Mouse (Mus musculus) spleen, adult 18-20 months (tissue): ENCODE data around the gene Ogg1.
A peak's percentile ranks its signal among the peaks of the same experiment; 100 is the strongest.
"Not testable (repeated sequence)": the region's sequence is repeated elsewhere in the genome, so short reads cannot be mapped to it uniquely, and the experiment has no call there.

Source experiments
- DNase-seq, 2 experiments: peaks; one replicate each; pipeline ENCODE4 v3.0.0; 2022; ENCODE audit warnings: mixed read lengths in 2 of 2

The Ogg1 gene

DNA sequence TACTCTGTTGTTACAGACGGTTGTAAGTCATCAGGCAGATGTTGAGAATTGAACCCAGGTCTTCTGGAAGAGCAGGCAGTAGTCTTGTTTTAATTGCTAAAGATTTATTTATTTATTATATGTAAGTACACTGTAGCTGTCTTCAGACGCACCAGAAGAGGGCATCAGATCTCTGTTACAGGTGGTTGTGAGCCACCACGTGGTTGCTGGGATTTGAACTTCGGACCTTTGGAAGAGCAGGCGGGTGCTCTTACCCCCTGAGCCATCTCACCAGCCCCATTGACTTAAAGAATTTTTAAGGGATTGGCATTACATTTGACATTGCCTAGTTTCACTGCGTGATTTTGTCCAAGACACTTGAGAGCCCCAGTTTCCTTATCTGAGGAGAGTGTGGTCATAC lies 6.0 kb downstream of the Ogg1 start:
- DNase-seq = not testable (repeated sequence)

DNA sequence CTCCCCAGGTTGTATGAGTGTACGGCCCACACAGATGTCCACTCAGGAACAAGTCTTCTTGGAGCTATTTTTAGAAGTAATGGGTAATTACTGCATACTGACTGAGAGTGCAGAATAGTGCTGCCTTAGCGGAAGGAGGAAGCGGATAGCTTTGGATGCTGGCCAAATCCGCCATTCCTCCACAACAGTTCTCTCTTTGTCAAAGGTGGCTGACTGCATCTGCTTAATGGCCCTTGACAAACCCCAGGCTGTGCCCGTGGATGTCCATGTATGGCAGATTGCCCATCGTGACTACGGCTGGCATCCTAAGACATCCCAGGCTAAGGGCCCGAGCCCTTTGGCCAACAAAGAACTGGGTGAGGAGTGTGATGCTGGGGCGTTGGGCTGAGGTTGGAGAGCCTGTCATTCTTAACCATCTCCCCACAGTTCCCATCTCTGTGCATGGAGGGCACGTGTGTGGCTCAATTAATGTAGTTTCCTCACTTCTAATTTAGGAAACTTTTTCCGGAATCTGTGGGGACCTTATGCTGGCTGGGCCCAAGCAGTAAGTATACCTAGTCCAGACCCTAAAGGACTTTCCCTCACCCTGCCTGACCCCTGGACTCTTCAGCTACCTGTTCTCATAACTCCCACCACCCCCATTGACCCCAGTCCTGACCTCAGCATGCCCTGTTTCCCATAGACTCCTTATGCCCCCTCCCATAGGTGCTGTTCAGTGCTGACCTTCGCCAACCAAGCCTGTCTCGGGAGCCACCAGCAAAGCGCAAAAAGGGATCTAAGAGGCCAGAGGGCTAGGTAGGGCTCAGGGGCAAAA lies 6.6 kb downstream of the Ogg1 start:
- DNase-seq = no peak

GRCm38 (mm10) chr6:113334216-113334615 lies 7.4 kb downstream of the Ogg1 start:
- no peak for DNase-seq

DNA sequence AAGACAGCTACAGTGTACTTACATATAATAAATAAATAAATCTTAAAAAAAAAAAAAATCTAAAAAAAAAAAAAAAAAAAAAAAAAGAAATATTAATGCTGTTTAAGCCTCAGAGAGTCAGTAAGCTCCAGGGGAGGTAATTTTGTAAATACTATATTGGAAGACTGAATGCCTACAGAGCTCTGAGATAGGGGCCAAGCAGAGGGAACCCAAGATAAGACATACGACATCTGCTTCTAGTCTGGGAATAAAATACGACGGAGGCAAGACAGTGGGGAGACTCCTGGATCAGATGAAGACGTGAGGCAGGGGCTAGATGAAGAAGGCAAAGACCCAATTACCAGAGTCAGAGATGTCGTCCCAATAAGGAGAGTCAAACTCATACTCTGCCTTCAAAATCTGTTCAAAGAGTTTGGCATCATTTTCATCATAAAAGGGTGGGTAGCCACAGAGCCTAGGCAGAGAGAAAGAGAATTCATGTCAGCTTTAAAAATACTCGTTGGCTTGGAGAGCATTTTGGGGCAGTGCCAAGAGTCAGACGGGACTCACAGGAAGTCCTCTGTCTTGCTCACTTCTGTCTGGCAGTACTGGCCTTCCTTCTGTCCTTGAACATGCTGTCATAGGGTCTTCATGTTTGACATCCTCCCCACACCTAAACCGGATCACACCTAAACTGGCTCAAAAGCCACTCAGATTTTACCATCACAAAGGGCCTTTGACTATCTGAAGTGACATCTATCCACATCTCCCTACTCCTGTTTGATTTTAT lies 10.3 kb downstream of the Ogg1 start:
- no peak for DNase-seq

- no peak for DNase-seq
Observed at GRCm38 (mm10) chr6:113341574-113341973, 14.8 kb downstream of the Ogg1 start.

GRCm38 (mm10) chr6:113342297-113342696 lies 15.5 kb downstream of the Ogg1 start:
- no peak for DNase-seq

DNA sequence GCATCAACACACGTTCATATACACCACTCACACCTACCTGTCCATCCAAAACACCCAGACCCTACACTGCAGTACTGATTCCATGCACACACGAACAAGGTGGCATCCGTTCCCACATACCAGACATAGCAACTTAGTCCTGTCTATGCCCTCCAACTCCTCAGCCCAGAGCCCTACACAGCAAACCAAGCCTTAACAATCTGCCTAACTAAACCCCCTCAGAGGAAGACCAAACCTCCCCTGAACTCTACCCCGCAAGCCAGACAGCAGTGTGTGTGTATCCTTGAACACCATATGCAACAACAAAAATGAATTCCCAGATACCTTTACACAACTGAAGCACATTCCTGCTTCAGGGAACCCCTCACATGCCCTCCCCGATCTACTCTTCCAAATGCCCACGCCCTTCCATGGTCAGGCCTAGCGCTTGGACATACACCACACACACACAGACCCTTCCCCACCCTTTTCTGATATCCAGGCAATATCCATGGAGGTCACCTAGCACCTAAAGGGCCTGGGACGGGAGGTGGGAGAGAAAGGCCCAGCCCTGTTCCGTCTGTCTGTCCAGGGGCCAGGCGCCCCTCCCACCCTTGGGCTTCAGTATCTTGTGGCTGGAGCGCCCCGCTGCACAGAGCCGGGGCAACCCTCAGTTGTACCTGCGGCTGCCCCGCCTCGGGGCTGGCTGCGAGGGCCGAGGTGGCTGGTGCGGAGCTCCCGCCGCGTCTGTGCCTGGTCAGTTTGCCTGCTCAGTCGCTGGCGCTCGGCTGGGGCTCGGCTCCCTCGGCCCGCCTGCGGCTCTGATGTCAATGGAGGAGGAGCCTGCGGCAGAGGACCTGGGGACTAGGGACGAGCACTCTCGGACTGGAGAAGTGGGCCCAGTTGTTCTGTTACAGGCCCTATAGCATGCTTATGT lies 16.7 kb downstream of the Ogg1 start, which contains the start of gene Camk1:
TSS of gene Camk1 (minus strand) at position 808 of the 916 bp plus-strand sequence.
- DNase-seq = peak; percentile 36 to 53

- no peak for DNase-seq
Observed at GRCm38 (mm10) chr6:113344321-113344720, 17.5 kb downstream of the Ogg1 start.

GRCm38 (mm10) chr6:113346897-113347296 lies 20.1 kb downstream of the Ogg1 start:
- no peak for DNase-seq

DNA sequence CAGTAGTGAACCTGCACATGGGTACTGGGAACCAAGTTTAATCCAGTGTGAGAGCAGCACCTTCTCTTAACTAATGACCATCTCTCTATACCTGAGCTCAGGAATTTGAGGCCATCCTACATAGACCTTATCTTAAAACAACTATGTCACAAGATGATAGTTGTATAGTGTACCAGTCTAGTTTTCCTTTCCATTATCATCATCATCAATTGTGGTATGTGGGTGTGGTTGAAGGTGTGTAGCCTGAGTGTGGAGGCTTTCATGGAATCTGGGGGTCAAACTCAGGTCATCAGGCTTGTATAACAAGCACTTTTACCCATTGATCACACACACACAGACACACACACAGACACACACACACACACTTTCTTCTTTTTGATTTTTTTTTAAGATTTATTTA lies 23.8 kb downstream of the Ogg1 start:
- no peak for DNase-seq

DNA sequence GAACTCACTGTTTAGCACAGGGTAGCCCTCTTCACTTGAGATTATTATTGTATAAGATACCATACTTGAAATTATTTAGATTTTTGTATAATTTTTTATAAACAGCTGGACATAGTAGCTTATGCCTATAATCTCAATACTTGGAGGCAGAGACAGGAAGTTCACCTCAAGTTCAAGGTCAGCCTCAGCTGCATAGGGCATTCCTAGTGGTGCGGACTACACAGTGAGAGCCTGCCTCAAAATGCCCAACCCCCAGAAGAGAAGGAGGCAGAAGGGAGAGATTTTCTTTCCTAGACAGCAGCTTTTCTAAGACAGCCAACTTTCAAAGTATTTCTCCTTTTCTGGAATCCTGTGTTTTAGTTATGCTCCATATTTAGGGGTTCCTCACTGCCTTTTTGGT lies 24.4 kb downstream of the Ogg1 start:
- DNase-seq = no peak

DNA sequence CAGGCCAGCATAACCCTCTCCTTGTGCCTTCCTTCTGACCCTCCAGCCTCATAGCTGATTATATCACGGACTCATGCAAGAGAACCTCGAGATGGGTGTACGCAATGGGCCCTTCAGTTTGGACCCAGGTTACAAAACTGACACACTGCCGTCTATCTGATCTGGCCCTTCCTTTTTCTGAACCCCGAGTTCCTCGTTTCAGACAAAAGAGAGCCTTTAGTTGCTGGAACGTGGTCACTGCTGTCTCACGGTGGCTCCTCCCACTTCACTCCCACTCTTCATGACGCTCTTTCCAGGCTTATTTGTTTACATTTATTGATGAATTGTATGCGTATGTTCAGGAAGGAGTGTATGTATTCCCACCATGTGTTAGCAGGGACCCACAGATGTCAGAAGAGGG lies 24.9 kb downstream of the Ogg1 start:
- no peak for DNase-seq

DNA sequence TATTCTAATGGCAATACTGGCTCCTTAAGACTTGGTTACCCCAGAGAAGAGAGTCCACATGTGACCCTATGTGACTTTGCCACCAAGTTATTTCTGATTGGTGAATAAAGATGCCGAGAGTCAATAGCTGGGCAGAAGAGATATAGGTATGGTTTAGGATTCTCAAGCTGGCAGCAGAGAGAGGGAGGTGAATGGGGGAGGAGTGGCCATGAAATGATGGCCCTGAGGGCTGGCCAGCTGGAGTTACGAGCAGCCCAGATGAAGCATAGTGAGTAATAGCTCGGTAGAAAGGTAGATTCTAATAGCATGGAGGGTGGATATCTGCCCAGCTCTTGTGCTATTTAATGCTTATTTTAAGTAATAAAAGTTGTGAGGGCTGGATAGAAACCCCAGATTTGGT lies 26.0 kb downstream of the Ogg1 start:
- DNase-seq = no peak

GRCm38 (mm10) chr6:113353696-113354095 lies 26.9 kb downstream of the Ogg1 start:
- no peak for DNase-seq

GRCm38 (mm10) chr6:113361476-113361875 lies 34.7 kb downstream of the Ogg1 start:
- no peak for DNase-seq

- no peak for DNase-seq
Observed at GRCm38 (mm10) chr6:113362241-113362640, 35.5 kb downstream of the Ogg1 start.

DNA sequence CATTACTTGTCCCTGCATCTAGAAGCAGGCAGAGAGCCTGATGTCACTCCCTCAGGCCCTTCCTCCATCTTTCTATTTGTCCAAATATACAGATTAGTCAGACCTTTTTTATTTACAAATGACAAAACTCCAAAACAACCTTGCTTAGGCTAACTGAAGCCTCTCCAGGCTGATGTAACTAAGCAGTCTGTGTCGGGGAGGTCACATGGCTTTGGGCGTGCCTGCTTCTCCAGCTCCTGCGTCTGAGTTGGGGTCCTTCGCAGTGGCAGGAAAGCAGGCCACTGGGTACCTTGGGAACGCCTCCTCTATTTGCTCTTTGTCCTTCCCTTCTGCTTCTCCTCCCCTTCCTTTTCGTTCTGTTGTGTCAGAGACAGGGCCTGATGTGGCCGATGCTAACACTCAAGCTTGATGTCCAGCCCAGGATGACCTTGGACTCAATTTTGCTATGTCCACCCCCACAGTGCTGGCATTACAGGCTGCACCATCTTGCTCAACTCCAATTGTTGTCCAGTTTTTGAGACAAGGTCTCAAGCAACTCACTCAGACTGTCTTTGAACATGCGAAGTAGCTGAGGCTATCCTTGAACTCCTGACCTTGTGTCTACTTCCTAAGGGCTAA lies 37.9 kb downstream of the Ogg1 start:
- no peak for DNase-seq

DNA sequence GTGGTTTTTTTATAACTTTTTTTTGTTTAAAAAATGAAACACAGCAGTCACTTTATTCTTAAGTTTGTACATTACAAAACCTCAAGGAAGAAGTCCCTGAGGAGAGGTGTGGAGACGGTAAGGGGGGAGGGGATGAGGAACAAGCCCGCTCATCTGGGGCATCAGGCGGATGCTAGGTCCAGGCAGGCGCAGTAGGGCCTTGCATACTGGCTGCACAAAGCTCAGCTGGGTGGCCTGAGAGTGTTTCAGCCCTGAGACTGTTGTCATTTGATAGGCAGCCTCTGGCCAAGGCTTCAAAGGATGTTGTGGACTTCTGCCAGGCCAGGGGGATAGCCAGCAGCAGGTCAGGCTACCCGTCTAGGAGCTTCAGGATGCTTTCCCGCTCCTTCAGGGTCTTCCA lies 39.9 kb downstream of the Ogg1 start:
- DNase-seq = no peak

GRCm38 (mm10) chr6:113367574-113367973 lies 40.8 kb downstream of the Ogg1 start:
- no peak for DNase-seq

DNA sequence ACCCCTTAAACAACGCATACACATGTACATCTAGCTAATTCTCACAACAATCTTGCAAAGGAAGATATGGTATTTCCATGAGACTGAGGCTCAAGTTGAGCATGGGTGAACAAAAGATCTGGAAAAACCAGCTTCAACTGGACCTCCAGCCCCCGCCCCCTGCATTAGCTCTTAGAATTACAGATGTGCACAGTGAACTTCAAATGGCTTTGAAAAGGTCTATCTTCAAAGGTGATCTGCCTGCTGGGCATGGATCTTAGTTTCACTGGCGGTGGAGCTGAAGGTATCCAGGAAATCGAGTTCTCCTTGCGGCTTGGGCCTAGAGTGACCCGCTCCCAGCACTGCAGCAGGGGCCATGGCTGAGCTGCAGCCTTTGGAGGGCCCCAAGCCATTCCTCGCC lies 41.4 kb downstream of the Ogg1 start:
- DNase-seq = no peak

DNA sequence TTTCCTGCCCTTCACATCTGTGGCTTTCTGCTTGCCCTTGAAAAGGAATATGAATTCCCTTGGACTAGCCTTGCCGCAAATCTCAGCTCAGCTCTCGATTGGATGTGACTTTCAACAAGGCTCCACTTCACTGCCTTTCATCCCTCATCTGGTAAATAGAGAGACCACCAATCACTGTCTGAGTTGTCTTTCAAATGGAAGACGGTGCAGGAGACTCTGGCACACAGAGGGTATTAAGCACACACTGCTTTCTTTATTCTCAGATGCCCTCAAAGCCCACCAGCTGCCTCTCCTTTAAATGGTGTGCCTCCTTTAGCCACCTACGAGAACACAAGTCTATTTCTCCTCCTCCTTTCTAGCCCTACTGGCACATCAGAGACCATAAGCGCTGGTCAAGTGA lies 41.8 kb downstream of the Ogg1 start:
- no peak for DNase-seq

- no peak for DNase-seq
Observed at GRCm38 (mm10) chr6:113370194-113370929, 43.6 kb downstream of the Ogg1 start.
